Comparison of ENCODE assay signal across 8 mouse cellular contexts in genomic region chr11:77467784-77468183, GRCm38 (mm10). TPM values are rescaled to one million over a fixed set of nuclear protein-coding genes. Genes with fewer than 3 reads are reported as not detected.
DNase-seq lines count a peak whose midpoint lies in the region; ATAC-seq and TF ChIP-seq lines count a peak whose summit lies in the region.

No protein-coding gene starts in this region.

- no peak overlapping the region for H3K27ac ChIP-seq in MEL (ENCODE audit: control insufficient read depth, low read depth, low read length)
- H3K27ac ChIP-seq in forebrain, embryonic 13.5 days, result no peak overlapping the region

- WGBS in forebrain, embryonic 13.5 days, result 10% methylated on average over 20 of the region's 20 CpGs

- no peaks in the 10 kb centered on the region for H3K79me2 ChIP-seq in MEL (ENCODE audit: control insufficient read depth, insufficient read depth, low read length, poor library complexity)

- peak; percentile 84 for TF ChIP-seq RAD21 in MEL (IDR thresholded peaks at IDR 0.05; ENCODE audit: low read depth, low read length)

- peak overlapping the region; percentile 34; the same call in 1 of the 2 replicates for H3K4me2 ChIP-seq in forebrain, embryonic 13.5 days

- H3K36me3 ChIP-seq in MEL (ENCODE audit: control insufficient read depth in 1 of 2, insufficient read depth in 2 of 2, low read length in 2 of 2), result no peaks in the 10 kb centered on the region
- H3K36me3 ChIP-seq in forebrain, embryonic 13.5 days (ENCODE audit: poor library complexity, severe bottlenecking), result peaks cover 28% of the 10 kb centered on the region

- H3K4me1 ChIP-seq in MEL (ENCODE audit: control insufficient read depth in 1 of 2, insufficient read depth in 2 of 2, low read length in 2 of 2), result no peaks in the 10 kb centered on the region
- H3K4me1 ChIP-seq in forebrain, embryonic 13.5 days, result peaks cover 8% of the 10 kb centered on the region

- H3K27me3 ChIP-seq in MEL (ENCODE audit: control insufficient read depth in 1 of 2, insufficient read depth in 2 of 2, low read length in 2 of 2), result no peaks in the 10 kb centered on the region
- peaks cover 50% of the 10 kb centered on the region for H3K27me3 ChIP-seq in forebrain, embryonic 13.5 days

- peak; percentile 95 for DNase-seq in MEL (ENCODE audit: low read depth, low spot score)
- DNase-seq in c-Kit-positive CD71-negative TER-119-negative erythroid progenitor cells, embryonic 14.5 days (ENCODE audit: low read depth), result peak; percentile 72
- DNase-seq in heart, postnatal 4 days, result peak; percentile 85
- DNase-seq in layer of hippocampus, adult 9-11 months, result peak; percentile 70
- DNase-seq in lung, postnatal 25 days (ENCODE audit: low spot score), result peak; percentile 84
- DNase-seq in retina, postnatal 1 day, result peak; percentile 79
- DNase-seq in thymus, postnatal 4 days, result peak; percentile 96

- H3K4me3 ChIP-seq in MEL (ENCODE audit: control insufficient read depth in 1 of 2, insufficient read depth in 1 of 2, low read depth in 2 of 2, low read length in 2 of 2), result peak overlapping the region; percentile 54 to 65
- no peak overlapping the region for H3K4me3 ChIP-seq in forebrain, embryonic 13.5 days

- TF ChIP-seq CTCF in MEL (IDR thresholded peaks at IDR 0.05 in 2 of 3, conservative IDR thresholded peaks at IDR 0.05 in 1 of 3; ENCODE audit: control insufficient read depth in 1 of 3, insufficient read depth in 1 of 3, low read depth in 2 of 3, low read length in 3 of 3, poor library complexity in 1 of 3, severe bottlenecking in 1 of 3), result peak; percentile 95 to 100 (median 99)

- H3K9me3 ChIP-seq in MEL (replicated peaks; ENCODE audit: insufficient read depth, low read length), result no peaks in the 10 kb centered on the region
- H3K9me3 ChIP-seq in forebrain, embryonic 13.5 days (replicated peaks), result no peaks in the 10 kb centered on the region

- no peak; the same call in 1 of the 2 replicates for ATAC-seq in forebrain, embryonic 13.5 days

- H3K9ac ChIP-seq in MEL (ENCODE audit: control insufficient read depth, low read depth, low read length, poor library complexity, severe bottlenecking), result peak overlapping the region; percentile 66
- no peak overlapping the region for H3K9ac ChIP-seq in forebrain, embryonic 13.5 days

- TF ChIP-seq EP300 in MEL (IDR thresholded peaks at IDR 0.05; ENCODE audit: low read depth in 1 of 2, low read length in 2 of 2), result no peak; a peak in 1 of 4 replicates

- peak in 1 of 2 experiments; percentile 39; a peak in 1 of 4 replicates for TF ChIP-seq POLR2A in MEL (IDR thresholded peaks at IDR 0.05; ENCODE audit: control insufficient read depth in 1 of 2, insufficient read depth in 1 of 2, low read depth in 1 of 2, low read length in 2 of 2, poor library complexity in 1 of 2)

TF ChIP-seq in MEL, 35 proteins besides CTCF, POLR2A, EP300 and RAD21:
- no peak for TF ChIP-seq NRF1 (IDR thresholded peaks at IDR 0.05; ENCODE audit: insufficient read depth, low read depth, low read length, poor library complexity, severe bottlenecking)
- no peak for TF ChIP-seq ZMIZ1 (IDR thresholded peaks at IDR 0.05; ENCODE audit: low read depth, low read length)
- no peak for TF ChIP-seq ZKSCAN1 (IDR thresholded peaks at IDR 0.05; ENCODE audit: low read depth, low read length)
- TF ChIP-seq MEF2A (IDR thresholded peaks at IDR 0.05; ENCODE audit: extremely low read depth, insufficient replicate concordance, low read depth, low read length, poor library complexity, severe bottlenecking), result no peak
- peak; percentile 78; the same call in 1 of the 2 replicates for TF ChIP-seq MYC (IDR thresholded peaks at IDR 0.05; ENCODE audit: low read depth, low read length)
- no peak for TF ChIP-seq GATA1 (IDR thresholded peaks at IDR 0.05; ENCODE audit: low read depth, low read length)
- no peak for TF ChIP-seq KAT2A (conservative IDR thresholded peaks at IDR 0.05; ENCODE audit: low read depth, low read length)
- TF ChIP-seq MXI1 (IDR thresholded peaks at IDR 0.05; ENCODE audit: low read depth, low read length), result peak; percentile 64
- no peak for TF ChIP-seq POLR2AphosphoS2 (IDR thresholded peaks at IDR 0.05; ENCODE audit: low read length)
- no peak for TF ChIP-seq POLR2AphosphoS5 (IDR thresholded peaks at IDR 0.05; ENCODE audit: borderline replicate concordance, low read depth, low read length)
- no peak for TF ChIP-seq ETS1 (IDR thresholded peaks at IDR 0.05; ENCODE audit: low read depth, low read length)
- no peak for TF ChIP-seq CHD2 (IDR thresholded peaks at IDR 0.05; ENCODE audit: low read length)
- TF ChIP-seq CHD1 (IDR thresholded peaks at IDR 0.05; ENCODE audit: low read depth, low read length), result no peak
- TF ChIP-seq TCF12 (IDR thresholded peaks at IDR 0.05; ENCODE audit: low read depth, low read length), result no peak; the same call in 1 of the 2 replicates
- no peak for TF ChIP-seq TAL1 (IDR thresholded peaks at IDR 0.05; ENCODE audit: low read length)
- TF ChIP-seq USF1 (IDR thresholded peaks at IDR 0.05; ENCODE audit: low read depth, low read length), result no peak
- peak; percentile 93 for TF ChIP-seq MAZ (IDR thresholded peaks at IDR 0.05; ENCODE audit: low read depth, low read length)
- TF ChIP-seq TBP (IDR thresholded peaks at IDR 0.05; ENCODE audit: low read depth, low read length), result 0 out of 2 replicates have a peak, but pooled peaks have one; percentile 50
- TF ChIP-seq ZC3H11A (IDR thresholded peaks at IDR 0.05; ENCODE audit: low read depth, low read length), result peak; percentile 84
- TF ChIP-seq UBTF (IDR thresholded peaks at IDR 0.05; ENCODE audit: borderline replicate concordance, insufficient read depth, low read depth, low read length), result no peak
- TF ChIP-seq USF2 (IDR thresholded peaks at IDR 0.05; ENCODE audit: borderline replicate concordance in 1 of 2, insufficient read depth in 1 of 2, low read depth in 1 of 2, low read length in 2 of 2), result no peak
- TF ChIP-seq GABPA (IDR thresholded peaks at IDR 0.05; ENCODE audit: low read depth, low read length), result no peak
- TF ChIP-seq SMC3 (IDR thresholded peaks at IDR 0.05; ENCODE audit: low read depth, low read length), result peak; percentile 99
- peak; percentile 57 for TF ChIP-seq HCFC1 (IDR thresholded peaks at IDR 0.05; ENCODE audit: low read depth, low read length)
- no peak; the same call in 1 of the 2 replicates for TF ChIP-seq ZNF384 (IDR thresholded peaks at IDR 0.05; ENCODE audit: low read depth, low read length)
- peak; percentile 33; the same call in 1 of the 2 replicates for TF ChIP-seq NELFE (IDR thresholded peaks at IDR 0.05; ENCODE audit: low read depth, low read length)
- peak; percentile 84 for TF ChIP-seq SIN3A (IDR thresholded peaks at IDR 0.05; ENCODE audit: low read length)
- TF ChIP-seq BHLHE40 (IDR thresholded peaks at IDR 0.05; ENCODE audit: borderline replicate concordance, low read depth, low read length), result no peak
- no peak for TF ChIP-seq MYB (IDR thresholded peaks at IDR 0.05; ENCODE audit: low read depth, low read length)
- TF ChIP-seq ELF1 (IDR thresholded peaks at IDR 0.05; ENCODE audit: low read depth, low read length), result peak; percentile 44; the same call in 1 of the 2 replicates
- TF ChIP-seq RCOR1 (IDR thresholded peaks at IDR 0.05; ENCODE audit: low read depth, low read length), result 0 out of 2 replicates have a peak, but pooled peaks have one; percentile 37
- TF ChIP-seq JUND (IDR thresholded peaks at IDR 0.05; ENCODE audit: low read depth, low read length), result no peak
- TF ChIP-seq MAX (IDR thresholded peaks at IDR 0.05; ENCODE audit: low read length), result peak; percentile 51; the same call in 1 of the 2 replicates

RNA-seq across cellular contexts. Expression of gene Coro6, which starts 5.6 kb away (rescaled TPM):
- 0.04 TPM in 1 of 2 replicates, not detected in the other for total RNA-seq in MEL (2012; rRNA removed)
- polyA plus RNA-seq in MEL (2012; ENCODE audit: insufficient read depth in 1 of 2, insufficient read length in 2 of 2, low read depth in 1 of 2, low replicate concordance in 2 of 2, missing spikeins in 1 of 2), result under 1 TPM in 1 of 2 experiments, not detected in 1; 0.18 TPM
- polyA plus RNA-seq in forebrain, embryonic 13.5 days (2015; fragmentation: Nextera tagmentation; extraction: Ambion mirVana), result 0.05 and 0.11 TPM in 2 replicates
- 100 to 1,000 TPM; 190 to 194 TPM for total RNA-seq in heart, postnatal 4 days (2021)

RNA-seq across cellular contexts. Expression of gene Ankrd13b, which starts 21.7 kb away (rescaled TPM):
- total RNA-seq in MEL (2012; rRNA removed), result 20.9 and 22.6 TPM in 2 replicates
- 10 to 100 TPM in 1 of 2 experiments, not detected in 1; 54.0 TPM for polyA plus RNA-seq in MEL (2012; ENCODE audit: insufficient read depth in 1 of 2, insufficient read length in 2 of 2, low read depth in 1 of 2, low replicate concordance in 2 of 2, missing spikeins in 1 of 2)
- 18.0 and 18.7 TPM in 2 replicates for polyA plus RNA-seq in forebrain, embryonic 13.5 days (2015; fragmentation: Nextera tagmentation; extraction: Ambion mirVana)
- total RNA-seq in heart, postnatal 4 days (2021), result 10 to 100 TPM; 17.3 to 17.4 TPM

RNA-seq across cellular contexts. Expression of gene Git1, which starts 25.6 kb away (rescaled TPM):
- 32.0 and 33.1 TPM in 2 replicates for total RNA-seq in MEL (2012; rRNA removed)
- 10 to 100 TPM in 1 of 2 experiments, not detected in 1; 81.4 TPM for polyA plus RNA-seq in MEL (2012; ENCODE audit: insufficient read depth in 1 of 2, insufficient read length in 2 of 2, low read depth in 1 of 2, low replicate concordance in 2 of 2, missing spikeins in 1 of 2)
- polyA plus RNA-seq in forebrain, embryonic 13.5 days (2015; fragmentation: Nextera tagmentation; extraction: Ambion mirVana), result 12.9 and 14.6 TPM in 2 replicates
- total RNA-seq in heart, postnatal 4 days (2021), result 10 to 100 TPM; 76.8 to 81.0 TPM

RNA-seq across cellular contexts. Expression of gene Abhd15, which starts 47.1 kb away (rescaled TPM):
- total RNA-seq in MEL (2012; rRNA removed), result 1.7 and 1.8 TPM in 2 replicates
- 1 to 10 TPM in 1 of 2 experiments, not detected in 1; 1.9 TPM for polyA plus RNA-seq in MEL (2012; ENCODE audit: insufficient read depth in 1 of 2, insufficient read length in 2 of 2, low read depth in 1 of 2, low replicate concordance in 2 of 2, missing spikeins in 1 of 2)
- 3.0 and 3.8 TPM in 2 replicates for polyA plus RNA-seq in forebrain, embryonic 13.5 days (2015; fragmentation: Nextera tagmentation; extraction: Ambion mirVana)
- 1 to 10 TPM; 1.4 to 1.5 TPM for total RNA-seq in heart, postnatal 4 days (2021)

RNA-seq across cellular contexts. Expression of gene Trp53i13, which starts 48.0 kb away (rescaled TPM):
- 6.0 and 6.6 TPM in 2 replicates for total RNA-seq in MEL (2012; rRNA removed)
- 10 to 100 TPM in 1 of 2 experiments, not detected in 1; 12.3 TPM for polyA plus RNA-seq in MEL (2012; ENCODE audit: insufficient read depth in 1 of 2, insufficient read length in 2 of 2, low read depth in 1 of 2, low replicate concordance in 2 of 2, missing spikeins in 1 of 2)
- polyA plus RNA-seq in forebrain, embryonic 13.5 days (2015; fragmentation: Nextera tagmentation; extraction: Ambion mirVana), result 19.7 and 20.9 TPM in 2 replicates
- total RNA-seq in heart, postnatal 4 days (2021), result 10 to 100 TPM; 12.0 to 13.7 TPM

Comparison
In these comparisons a context has a peak if more than half of its experiments do, and no peak if none do; other contexts are left out.
1. RNA of gene Coro6, which starts 5.6 kb away (total RNA-seq): 190 to 194 TPM in heart, postnatal 4 days; 0.04 TPM in MEL; every median in the first group is over 100 times any median in the second.
2. Peak in every context shown above with its lines, with median percentiles within 50 percentile points of each other: DNase-seq.